Mouse (Mus musculus) cerebellum, adult 2 months (tissue): ENCODE measurements around the gene Clic1. TPM values are rescaled to one million over a fixed set of nuclear protein-coding genes. Genes with fewer than 3 reads are reported as not detected.

ENCODE experiments used
- DNase-seq, 2 experiments: peaks; one replicate each; pipeline ENCODE4 v3.0.0; 2021
- H3K27ac ChIP-seq: fragments of 200-500 bp; 2 replicates; pipeline ENCODE4 v1.5.1; 2012; ENCODE audit warnings: low read length, control low read depth, inconsistent platforms; ENCODE audit not compliant: insufficient read depth
- H3K27me3 ChIP-seq: fragments of 200-500 bp; 2 replicates; pipeline ENCODE4 v1.6.1; 2012; ENCODE audit warnings: inconsistent platforms, mild to moderate bottlenecking, low read length, moderate library complexity; ENCODE audit not compliant: control insufficient read depth, insufficient read depth
- H3K4me1 ChIP-seq: fragments of 200-500 bp; 2 replicates; pipeline ENCODE4 v1.6.1; 2011; ENCODE audit warnings: low read length; ENCODE audit not compliant: control insufficient read depth, insufficient read depth
- H3K4me3 ChIP-seq: fragments of 200-500 bp; replicated peaks from 2 replicates; pipeline ENCODE3; 2011; ENCODE audit warnings: mild to moderate bottlenecking, low read depth, low read length, control low read depth; ENCODE audit not compliant: insufficient read depth
- CTCF ChIP-seq: fragments of 200-500 bp; IDR thresholded peaks from 2 replicates; pipeline ENCODE4 v1.5.1; 2011; ENCODE audit warnings: low read depth, mild to moderate bottlenecking, control low read depth, low read length, moderate library complexity, borderline replicate concordance; ENCODE audit not compliant: insufficient read depth
- POLR2A ChIP-seq: fragments of 200-500 bp; IDR thresholded peaks from 2 replicates; pipeline ENCODE4 v1.6.1; 2011; ENCODE audit warnings: low read length, control low read depth, borderline replicate concordance; ENCODE audit not compliant: insufficient read depth
- WGBS: fragments of 180-500 bp; shearing (Covaris S2); methylation state at CpG from one replicate; pipeline ENCODE4 v1.1.7; 2018; 5-methylcytosine and 5-hydroxymethylcytosine counted together
- polyA plus RNA-seq: library from polyadenylated mRNA; depleted of rRNA; stranded (reverse); fragments of >200 nt; gene quantifications from 2 replicates; pipeline ENCODE4 v1.2.3, GENCODE M21; 2012

Clic1 gene
- polyA plus RNA-seq, 1 experiment: 41.2 TPM

DNA sequence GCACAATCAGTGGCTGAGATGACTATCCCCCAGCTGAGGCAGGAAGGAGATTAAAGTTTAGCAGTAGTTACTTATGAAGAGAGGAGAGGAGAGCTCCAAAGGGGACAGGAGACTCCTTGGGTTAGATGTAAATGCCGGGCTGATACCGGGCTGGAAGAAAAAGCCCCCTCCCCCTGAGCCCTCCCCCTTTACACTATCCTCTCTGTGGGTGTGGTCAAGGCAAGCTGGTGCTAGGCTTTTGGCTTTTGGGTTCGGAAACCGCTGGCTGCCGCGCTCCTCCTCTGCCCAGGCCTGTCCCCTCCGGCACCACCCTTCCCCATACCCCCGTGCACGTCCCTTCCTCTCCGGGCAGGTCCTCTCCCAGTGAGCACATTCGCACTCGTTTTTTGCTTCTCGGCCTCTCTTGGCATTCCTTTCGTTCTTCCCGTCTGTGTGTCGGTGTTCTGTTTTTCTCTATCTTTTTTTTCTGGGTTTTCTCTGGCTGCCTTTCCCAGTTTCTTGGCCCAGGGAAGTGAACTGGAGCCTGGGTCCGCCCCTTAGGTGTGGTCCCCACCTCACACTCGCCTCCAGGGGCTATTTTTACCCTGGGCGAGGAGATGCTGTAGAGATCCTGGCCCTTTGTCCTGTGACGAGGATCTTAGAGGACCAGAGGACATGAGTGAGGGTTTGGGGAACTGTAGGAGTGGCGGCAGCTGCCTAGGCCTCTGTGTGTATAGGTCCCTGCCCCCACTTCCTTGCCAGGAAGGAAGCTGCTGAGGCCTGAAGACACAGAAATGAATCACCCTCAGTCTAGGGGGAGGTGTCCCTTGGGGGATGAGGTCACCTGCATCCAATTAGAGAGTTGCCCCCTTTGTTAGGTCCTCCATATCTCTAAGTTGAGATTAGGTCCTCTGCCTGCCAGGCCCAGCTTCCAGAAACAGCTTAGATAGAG is 1.7 kb downstream of the Clic1 start:
- TF ChIP-seq POLR2A (peak; percentile 18; the same call in 1 of the 2 replicates), CTCF (no peak)
- Histone ChIP-seq H3K27ac (peak overlapping the region; percentile 96), H3K4me3 (peak overlapping the region; percentile 77), H3K27me3 (no peaks in the 10 kb centered on the region), H3K4me1 (peaks cover 12% of the 10 kb centered on the region)
- WGBS: 18% methylated on average over 21 of the region's 21 CpGs
- DNase-seq: peak; percentile 62 to 68

DNA sequence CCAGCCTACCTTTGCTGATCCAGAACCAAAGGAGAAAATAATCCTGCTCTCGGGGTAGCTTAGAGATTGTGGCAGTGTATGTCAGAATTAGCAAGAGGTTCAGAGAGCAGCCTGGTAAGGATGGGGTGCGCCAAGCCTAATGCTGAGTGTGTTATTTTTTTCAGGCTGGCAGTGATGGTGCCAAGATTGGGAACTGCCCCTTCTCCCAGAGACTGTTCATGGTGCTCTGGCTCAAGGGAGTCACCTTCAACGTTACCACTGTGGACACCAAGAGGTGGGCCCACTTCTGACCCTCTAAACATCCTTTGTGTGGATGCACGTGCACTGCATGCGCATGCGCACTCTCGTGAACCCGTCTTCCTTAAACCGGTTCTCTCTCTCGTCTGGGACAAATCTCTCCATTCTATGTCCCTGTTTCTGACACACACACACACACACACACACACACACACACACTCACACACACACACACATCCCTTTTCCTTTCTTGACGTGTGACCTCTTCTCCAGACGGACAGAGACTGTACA is 2.6 kb downstream of the Clic1 start:
- DNase-seq: no peak
- TF ChIP-seq POLR2A: no peak
- TF ChIP-seq CTCF: no peak
- H3K27me3 ChIP-seq: no peaks in the 10 kb centered on the region
- peak overlapping the region; percentile 77 for H3K4me3 ChIP-seq
- peak overlapping the region; percentile 96 for H3K27ac ChIP-seq
- peaks cover 12% of the 10 kb centered on the region for H3K4me1 ChIP-seq
- WGBS: 60% methylated on average over 12 of the region's 12 CpGs

- H3K4me1 ChIP-seq: peaks cover 18% of the 10 kb centered on the region
- H3K27ac ChIP-seq: no peak overlapping the region
- no peak overlapping the region for H3K4me3 ChIP-seq
- DNase-seq: no peak
- WGBS: 82% methylated on average over 7 of the region's 7 CpGs
- no peaks in the 10 kb centered on the region for H3K27me3 ChIP-seq
- no peak for TF ChIP-seq POLR2A
- no peak for TF ChIP-seq CTCF
Observed at GRCm38 (mm10) chr17:35055691-35056495, 6.1 kb downstream of the Clic1 start.

DNA sequence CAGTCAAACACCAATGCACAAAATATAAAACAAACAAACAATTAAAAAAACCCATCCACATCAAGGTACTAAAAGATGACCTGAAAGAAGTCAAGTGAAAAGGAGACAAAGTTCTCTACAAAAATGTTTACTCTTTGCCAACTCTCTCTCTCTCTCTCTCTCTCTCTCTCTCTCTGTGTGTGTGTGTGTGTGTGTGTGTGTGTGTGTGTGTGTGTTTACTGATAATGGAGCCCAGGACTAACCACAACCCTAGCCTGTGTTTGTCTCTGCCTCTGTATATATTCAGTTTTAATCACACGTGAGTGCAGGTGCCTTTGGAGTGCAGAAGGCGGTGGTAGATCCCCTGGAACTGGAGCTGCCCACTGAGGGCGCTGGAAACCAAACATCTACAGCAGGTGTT is 7.3 kb downstream of the Clic1 start:
- Histone ChIP-seq H3K4me3 (no peak overlapping the region), H3K27me3 (no peaks in the 10 kb centered on the region), H3K4me1 (peaks cover 21% of the 10 kb centered on the region), H3K27ac (no peak overlapping the region)
- TF ChIP-seq CTCF (no peak), POLR2A (no peak)
- DNase-seq: no peak
- 85% methylated on average over 3 of the region's 3 CpGs for WGBS

GRCm38 (mm10) chr17:35058316-35058715 is 8.6 kb downstream of the Clic1 start:
- H3K27ac ChIP-seq: no peak overlapping the region
- no peak for DNase-seq
- H3K27me3 ChIP-seq: no peaks in the 10 kb centered on the region
- TF ChIP-seq POLR2A (no peak), CTCF (no peak)
- WGBS: 61% methylated on average over 9 of the region's 9 CpGs
- H3K4me1 ChIP-seq: peaks cover 17% of the 10 kb centered on the region
- no peak overlapping the region for H3K4me3 ChIP-seq

DNA sequence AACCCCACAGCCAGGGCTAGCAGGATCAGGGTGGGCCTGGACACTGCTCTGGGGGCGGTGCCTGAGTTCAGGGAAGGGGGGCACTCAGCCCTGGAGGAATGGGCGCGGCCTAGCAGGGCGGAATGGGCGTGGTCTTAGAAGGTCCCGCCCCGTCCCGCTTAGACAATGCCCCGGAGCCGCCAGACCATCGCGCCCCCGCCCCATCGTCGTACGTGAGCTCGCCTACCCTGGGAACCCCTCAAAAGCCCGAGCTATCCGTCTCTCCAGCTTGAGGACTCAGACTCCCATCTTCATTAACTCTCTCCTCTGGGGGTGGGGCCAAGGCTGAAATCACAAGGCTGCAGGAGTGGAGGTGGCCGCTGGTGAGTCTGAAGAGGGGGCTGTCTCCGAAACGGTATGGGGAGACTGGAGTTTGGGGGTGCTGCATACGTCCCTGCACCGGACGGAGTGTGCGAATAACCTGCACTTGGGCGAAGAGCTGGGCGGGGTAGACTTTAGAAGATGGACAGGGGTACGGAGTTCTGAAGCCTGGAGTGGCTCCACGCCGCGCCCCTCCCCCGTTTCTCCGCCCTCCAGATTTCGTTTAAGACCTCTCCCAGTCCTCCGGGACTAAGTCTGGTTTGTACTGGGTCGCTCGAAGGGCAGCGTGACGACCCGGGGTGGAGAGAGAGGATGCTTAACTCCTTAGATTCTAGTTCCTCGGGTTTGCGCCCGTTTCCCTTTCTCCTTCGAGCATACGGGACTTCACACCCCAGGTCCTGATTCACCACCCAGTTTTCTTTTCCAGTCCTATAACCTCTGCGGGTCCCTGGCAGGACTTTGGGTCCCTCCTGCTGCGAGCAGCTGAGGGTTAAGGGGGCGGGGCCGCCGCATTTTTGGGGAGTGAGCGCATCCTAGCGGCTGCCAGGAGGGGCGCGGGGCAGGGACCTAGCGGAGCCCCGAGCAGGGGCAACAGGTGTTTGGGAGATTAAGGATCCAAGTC is 9.4 kb downstream of the Clic1 start, which contains the start of gene Ddah2:
Gene Ddah2 (plus strand): TSS at position 125 of the 982 bp plus-strand sequence.
- Histone ChIP-seq H3K4me1 (peaks cover 24% of the 10 kb centered on the region), H3K27ac (peak within 1 kb of the TSS; percentile 3), H3K27me3 (no peaks in the 10 kb centered on the region), H3K4me3 (peak within 1 kb of the TSS; percentile 88)
- DNase-seq: peak; percentile 79 to 84
- peak; percentile 39; the same call in 1 of the 2 replicates for TF ChIP-seq POLR2A
- TF ChIP-seq CTCF: peak; percentile 46; the same call in 1 of the 2 replicates
- under 1% methylated on average over 57 of the region's 57 CpGs for WGBS
